Mouse (Mus musculus) liver, adult (tissue): ENCODE measurements around the gene Olfr901.

Experiments
- GATA4 ChIP-seq: IDR thresholded peaks from 2 replicates; pipeline ENCODE4 v1.6.1; 2014; ENCODE audit warnings: mild to moderate bottlenecking, low read length; ENCODE audit not compliant: insufficient replicate concordance

The Olfr901 gene

GRCm38 (mm10) chr9:38429155-38429554 lies at the start of gene Olfr901:
Gene Olfr901, plus strand, starts transcription at chr9:38429455.
- TF ChIP-seq GATA4, result no peak

- no peak for TF ChIP-seq GATA4
Observed at GRCm38 (mm10) chr9:38401398-38401797, 27.9 kb upstream of the Olfr901 start, which contains the start of gene Olfr147. Gene Olfr147, plus strand, starts transcription at chr9:38401698.

- TF ChIP-seq GATA4, result no peak
Observed at GRCm38 (mm10) chr9:38423801-38424200, 5.5 kb upstream of the Olfr901 start.

- TF ChIP-seq GATA4, result no peak
Observed at GRCm38 (mm10) chr9:38427026-38427425, 2.2 kb upstream of the Olfr901 start.

- TF ChIP-seq GATA4, result no peak
Observed at GRCm38 (mm10) chr9:38447352-38447751, 18.1 kb downstream of the Olfr901 start, which contains the start of gene Olfr902. Gene Olfr902, plus strand, starts transcription at chr9:38447652.

- TF ChIP-seq GATA4, result no peak
Observed at GRCm38 (mm10) chr9:38462844-38463243, 33.6 kb downstream of the Olfr901 start, which contains the start of gene Olfr904. Gene Olfr904, plus strand, starts transcription at chr9:38463144.

GRCm38 (mm10) chr9:38470807-38471206 lies 41.6 kb downstream of the Olfr901 start, which contains the start of gene Olfr905:
Gene Olfr905, plus strand, starts transcription at chr9:38471107.
- TF ChIP-seq GATA4, result no peak
